Mouse (Mus musculus) MEL-GATA-1-ER (cell line): ENCODE data around the gene Tex261.

Experiments used
- DNase-seq: peaks from one replicate; pipeline ENCODE4 v3.0.0-alpha.2; 2012; ENCODE audit warnings: low read depth; ENCODE audit errors: extremely low read depth

Tex261 gene

GRCm38 (mm10) chr6:83762344-83762743 lies 13.3 kb downstream of the Tex261 start, which contains the start of gene Ankrd53:
TSS of gene Ankrd53 (plus strand) at chr6:83762644.
- DNase-seq, result no peak

DNA sequence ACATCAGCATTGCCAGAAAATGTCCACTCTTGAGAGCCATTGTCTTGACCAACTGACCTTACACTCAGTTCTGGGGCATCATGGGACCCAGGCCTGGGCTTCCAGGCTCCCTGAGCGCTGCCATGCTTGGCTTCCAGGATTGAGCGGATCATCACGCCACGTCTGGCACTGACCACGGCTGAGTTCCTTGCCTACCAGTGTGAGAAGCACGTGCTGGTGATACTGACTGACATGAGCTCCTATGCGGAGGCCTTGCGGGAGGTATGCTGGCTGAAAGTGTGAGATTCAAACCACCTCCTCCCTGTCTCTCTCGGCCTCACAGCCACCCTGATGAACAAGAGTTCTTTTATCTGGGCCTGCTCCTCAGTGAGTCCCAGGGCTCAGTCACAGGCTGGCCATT lies 19.6 kb downstream of the Tex261 start:
- no peak for DNase-seq

DNA sequence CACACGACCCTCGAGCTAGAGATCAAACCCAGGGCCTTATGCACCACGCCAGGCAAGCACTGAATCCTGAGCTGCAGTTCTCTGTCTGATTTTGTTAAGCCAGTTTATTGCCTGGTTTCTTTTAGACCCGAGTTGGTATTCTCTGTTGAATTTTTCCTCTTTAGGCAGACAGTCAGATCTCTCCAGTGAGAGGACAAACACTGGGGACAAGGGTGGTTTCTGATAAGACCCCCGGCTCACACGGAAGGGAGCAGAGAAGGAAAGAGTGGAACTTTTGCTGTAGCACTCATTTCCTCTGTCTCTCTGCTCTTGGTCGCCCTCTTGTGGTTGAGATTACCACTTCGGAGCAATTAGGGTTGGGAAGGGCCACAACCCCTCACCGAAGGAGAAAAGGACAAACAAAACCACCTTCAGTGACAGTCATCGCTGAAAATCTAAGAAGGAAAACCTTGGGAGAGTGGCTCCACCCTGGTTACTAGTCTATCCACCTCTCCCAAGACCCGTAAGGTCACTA lies 25.4 kb downstream of the Tex261 start:
- DNase-seq, result peak; percentile 30

DNA sequence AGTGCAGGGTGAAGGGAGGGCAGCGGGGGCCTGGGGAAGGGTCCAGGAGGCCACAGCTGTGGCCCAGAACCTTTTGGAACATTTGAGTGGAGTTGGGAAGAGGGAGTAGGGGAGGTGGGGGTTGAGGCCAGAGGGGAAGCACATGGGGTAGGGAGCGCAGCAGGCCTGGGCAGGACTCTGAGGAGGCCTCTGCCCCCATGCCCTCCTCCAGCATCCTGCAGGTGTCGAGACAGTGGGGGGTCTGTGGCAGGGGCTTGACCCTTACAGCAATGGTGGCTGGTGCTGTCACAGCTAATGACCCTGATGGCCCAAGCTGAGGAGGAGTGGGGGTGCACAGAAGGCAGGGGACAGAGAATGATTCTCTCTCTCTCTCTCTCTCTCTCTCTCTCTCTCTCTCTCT lies 26.3 kb downstream of the Tex261 start:
- no peak for DNase-seq

GRCm38 (mm10) chr6:83745466-83745865 lies 30.1 kb downstream of the Tex261 start:
- DNase-seq, result no peak

DNA sequence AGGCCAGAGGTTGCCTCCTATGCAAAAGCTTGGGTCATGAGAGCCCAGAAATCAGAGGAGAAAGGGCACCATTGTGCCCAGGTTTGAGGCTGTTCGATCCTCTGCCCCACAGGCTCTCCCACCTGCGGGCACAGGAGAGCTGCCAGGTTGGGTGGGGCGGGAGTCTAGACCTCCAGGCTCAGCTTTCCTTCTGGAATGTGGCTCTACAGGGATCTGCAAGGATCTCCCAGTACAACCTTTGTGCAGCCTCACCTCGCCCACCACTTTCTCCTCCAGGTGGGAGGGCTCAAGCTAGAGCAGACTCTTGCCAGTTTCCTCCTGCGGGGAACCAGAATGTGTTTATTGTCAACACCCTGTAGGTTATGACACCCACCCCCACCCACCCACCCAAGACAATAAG lies 31.1 kb downstream of the Tex261 start:
- DNase-seq, result no peak

DNA sequence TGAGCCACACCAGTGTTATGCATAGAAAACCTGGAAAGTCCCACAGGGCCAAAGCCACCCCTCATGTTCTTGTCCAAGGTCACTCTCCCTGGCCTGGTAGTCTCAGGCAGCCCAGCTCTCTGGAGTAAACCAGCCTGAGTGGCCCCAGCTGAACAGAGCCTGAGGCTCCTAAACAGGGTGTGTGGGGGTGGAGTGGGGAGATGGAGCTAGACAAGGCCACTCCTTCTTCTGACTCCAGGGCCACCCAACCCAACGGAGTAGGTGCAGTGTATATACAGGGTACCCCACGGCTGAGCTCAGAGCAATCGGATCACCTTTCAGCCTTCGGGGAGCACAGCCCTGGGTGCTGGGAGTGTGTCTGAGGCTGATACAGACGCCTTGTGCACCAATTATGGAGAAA lies 31.5 kb downstream of the Tex261 start:
- DNase-seq, result no peak

GRCm38 (mm10) chr6:83743212-83743611 lies 32.4 kb downstream of the Tex261 start:
- DNase-seq, result no peak

- no peak for DNase-seq
These were observed 32.9 kb downstream of the Tex261 start, which contains the start of gene Atp6v1b1 for GRCm38 (mm10) chr6:83742761-83743160. TSS of gene Atp6v1b1 (plus strand) at chr6:83742990.

- no peak for DNase-seq
These were observed 37.0 kb downstream of the Tex261 start for GRCm38 (mm10) chr6:83738596-83738995.

GRCm38 (mm10) chr6:83737311-83737710 lies 38.3 kb downstream of the Tex261 start:
- no peak for DNase-seq

- DNase-seq, result peak; percentile 28
These were observed 44.5 kb downstream of the Tex261 start for GRCm38 (mm10) chr6:83731128-83731527.

DNA sequence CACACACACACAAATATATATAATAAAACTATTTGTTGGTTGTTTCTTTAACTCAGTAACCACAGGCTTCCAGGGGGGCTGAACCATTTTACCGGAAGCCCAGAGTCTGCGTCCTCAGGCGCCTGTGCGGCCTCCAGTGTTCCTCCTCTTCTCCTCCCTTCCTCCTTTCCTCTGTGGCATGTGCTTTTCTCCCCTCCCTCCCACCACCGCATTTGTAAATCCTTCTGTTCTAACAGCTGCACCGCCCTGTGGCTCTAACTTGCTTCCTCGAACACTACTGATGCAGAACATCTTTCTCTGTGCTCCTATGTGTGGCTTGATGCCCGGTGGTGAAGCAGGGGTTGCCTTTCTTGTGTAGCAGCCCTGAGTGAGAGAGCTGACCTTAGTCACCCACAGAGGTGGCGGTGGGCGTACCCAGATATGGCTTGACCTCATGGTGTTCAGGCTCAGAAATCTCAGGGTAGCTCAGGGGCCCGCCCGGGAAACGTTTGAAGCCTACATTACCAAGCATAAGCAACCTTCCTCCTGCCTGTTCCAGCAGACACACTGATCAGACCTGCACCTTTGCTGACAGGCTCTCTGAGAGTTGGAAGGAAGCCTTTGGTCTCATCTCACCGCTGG lies 46.2 kb downstream of the Tex261 start:
- no peak for DNase-seq

DNA sequence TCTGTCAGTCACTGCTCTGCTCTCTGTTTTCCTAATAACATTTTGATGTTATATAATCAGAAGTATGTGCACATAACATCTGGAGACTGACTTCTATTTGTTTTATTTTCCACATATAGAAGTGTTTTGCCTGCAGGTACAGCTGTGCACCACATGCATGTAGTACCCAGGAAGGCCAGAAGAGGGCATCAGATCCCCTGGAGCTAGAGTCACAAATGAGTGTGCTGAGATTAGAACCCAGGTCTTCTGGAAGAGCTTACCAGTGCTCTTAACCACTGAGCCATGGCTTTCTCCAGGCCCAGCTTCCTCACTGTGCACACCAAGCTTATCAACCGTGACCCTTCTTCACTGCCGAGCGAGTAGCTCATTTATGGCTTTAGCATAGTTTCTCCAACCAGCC lies 47.1 kb downstream of the Tex261 start:
- peak; percentile 26 for DNase-seq

DNA sequence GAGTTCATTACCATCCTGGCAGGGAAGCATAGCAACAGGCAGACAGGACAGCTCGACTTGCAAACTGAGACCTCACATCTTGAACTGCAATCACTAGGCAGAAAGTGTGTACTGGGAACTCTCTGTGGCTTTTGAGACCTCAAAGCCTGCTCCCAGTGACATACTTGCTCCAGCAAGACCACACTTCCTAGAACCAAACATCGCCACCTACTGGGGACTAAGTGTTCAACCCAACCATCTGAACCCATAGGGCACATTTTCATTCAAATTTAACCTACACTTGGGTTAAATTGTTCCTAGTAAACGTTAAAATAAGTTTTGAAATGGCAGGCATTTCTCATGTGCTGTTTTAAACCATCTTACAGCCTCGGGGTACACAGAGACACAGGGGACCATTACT lies 48.4 kb downstream of the Tex261 start:
- peak; percentile 37 for DNase-seq

- DNase-seq, result no peak
These were observed 53.1 kb downstream of the Tex261 start for GRCm38 (mm10) chr6:83722526-83722925.
